Mouse (Mus musculus): ENCODE measurements around the gene Gm6583.

GRCm38 (mm10) chr5:112382042-112382441 is 26.2 kb upstream of the Gm6583 start:
- TF ChIP-seq FLI1 (IDR thresholded peaks at IDR 0.05; ENCODE audit: low read length) (no peak), GATA1 (IDR thresholded peaks at IDR 0.05; ENCODE audit: borderline replicate concordance, low read length) (no peak)

Measured in megakaryocyte, embryonic 14.5 days (primary cell).